Mouse (Mus musculus) bone marrow macrophage, adult 2 months (primary cell): ENCODE measurements around the gene Prdm11. TPM values are rescaled to one million over a fixed set of nuclear protein-coding genes. Genes with fewer than 3 reads are reported as not detected.

Source experiments
- H3K27ac ChIP-seq: 2 replicates; pipeline ENCODE4 v1.5.1; 2012; ENCODE audit warnings: low read depth, low read length; ENCODE audit not compliant: insufficient read depth
- H3K4me1 ChIP-seq: 2 replicates; pipeline ENCODE4 v1.6.1; 2012; ENCODE audit warnings: low read length; ENCODE audit not compliant: control insufficient read depth, insufficient read depth
- H3K4me3 ChIP-seq: 2 replicates; pipeline ENCODE4 v1.5.1; 2012; ENCODE audit warnings: mild to moderate bottlenecking, low read length, moderate library complexity; ENCODE audit not compliant: insufficient read depth
- CTCF ChIP-seq: IDR thresholded peaks from 2 replicates; pipeline ENCODE4 v1.5.1; 2012; ENCODE audit warnings: low read depth, mild to moderate bottlenecking, low read length, moderate library complexity
- POLR2A ChIP-seq: IDR thresholded peaks from 2 replicates; pipeline ENCODE4 v1.6.1; 2012; ENCODE audit warnings: mild to moderate bottlenecking, low read depth, low read length, borderline replicate concordance
- polyA plus RNA-seq: library from polyadenylated mRNA; stranded (reverse); fragments of >200 nt; gene quantifications from 2 replicates; pipeline ENCODE4 v1.2.4, GENCODE M21; 2012; ENCODE audit not compliant: missing spikeins, insufficient read depth, insufficient read length

Gene Prdm11
- polyA plus RNA-seq: 2.1 and 2.9 TPM in 2 replicates

- TF ChIP-seq CTCF (no peak), POLR2A (no peak)
- no peaks in the 10 kb centered on the region for H3K4me1 ChIP-seq
- no peak within 1 kb of the TSS for H3K27ac ChIP-seq
- peak within 1 kb of the TSS; percentile 56 for H3K4me3 ChIP-seq
Measured at GRCm38 (mm10) chr2:93045818-93046508, at the start of gene Prdm11. Prdm11 (minus strand) TSS chr2:93046167.

DNA sequence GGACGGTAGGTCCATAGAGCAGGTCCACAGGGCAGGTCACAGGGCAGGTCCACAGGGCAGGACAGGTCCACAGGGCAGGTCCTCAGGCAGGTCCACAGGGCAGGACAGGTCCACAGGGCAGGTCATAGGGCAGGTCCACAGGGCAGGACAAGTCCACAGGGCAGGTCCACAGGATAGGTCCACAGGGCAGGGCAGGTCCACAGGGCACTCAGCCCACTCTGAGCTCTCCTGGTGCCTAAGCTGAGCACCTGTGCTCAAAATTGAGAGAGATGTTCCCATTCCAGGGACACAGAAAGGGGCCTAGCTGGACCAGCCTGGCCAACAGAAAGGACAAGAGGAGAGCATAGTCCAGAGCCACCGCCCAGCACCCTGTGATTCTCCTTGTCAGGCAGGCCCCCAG, 46.4 kb upstream of the Prdm11 start:
- Histone ChIP-seq H3K4me3 (no peak overlapping the region), H3K27ac (no peak overlapping the region), H3K4me1 (no peaks in the 10 kb centered on the region)
- TF ChIP-seq POLR2A (no peak), CTCF (no peak)

- no peaks in the 10 kb centered on the region for H3K4me1 ChIP-seq
- no peak overlapping the region for H3K27ac ChIP-seq
- no peak overlapping the region for H3K4me3 ChIP-seq
- TF ChIP-seq CTCF: no peak
- no peak for TF ChIP-seq POLR2A
Measured at GRCm38 (mm10) chr2:93091679-93092078, 45.7 kb upstream of the Prdm11 start.

GRCm38 (mm10) chr2:93089379-93090089, 43.6 kb upstream of the Prdm11 start:
- Histone ChIP-seq H3K4me3 (no peak overlapping the region), H3K4me1 (no peaks in the 10 kb centered on the region), H3K27ac (no peak overlapping the region)
- TF ChIP-seq POLR2A: no peak
- no peak for TF ChIP-seq CTCF

- TF ChIP-seq POLR2A (no peak), CTCF (no peak)
- Histone ChIP-seq H3K27ac (no peak overlapping the region), H3K4me3 (no peak overlapping the region), H3K4me1 (no peaks in the 10 kb centered on the region)
Measured at GRCm38 (mm10) chr2:93088006-93088405, 42.0 kb upstream of the Prdm11 start.

DNA sequence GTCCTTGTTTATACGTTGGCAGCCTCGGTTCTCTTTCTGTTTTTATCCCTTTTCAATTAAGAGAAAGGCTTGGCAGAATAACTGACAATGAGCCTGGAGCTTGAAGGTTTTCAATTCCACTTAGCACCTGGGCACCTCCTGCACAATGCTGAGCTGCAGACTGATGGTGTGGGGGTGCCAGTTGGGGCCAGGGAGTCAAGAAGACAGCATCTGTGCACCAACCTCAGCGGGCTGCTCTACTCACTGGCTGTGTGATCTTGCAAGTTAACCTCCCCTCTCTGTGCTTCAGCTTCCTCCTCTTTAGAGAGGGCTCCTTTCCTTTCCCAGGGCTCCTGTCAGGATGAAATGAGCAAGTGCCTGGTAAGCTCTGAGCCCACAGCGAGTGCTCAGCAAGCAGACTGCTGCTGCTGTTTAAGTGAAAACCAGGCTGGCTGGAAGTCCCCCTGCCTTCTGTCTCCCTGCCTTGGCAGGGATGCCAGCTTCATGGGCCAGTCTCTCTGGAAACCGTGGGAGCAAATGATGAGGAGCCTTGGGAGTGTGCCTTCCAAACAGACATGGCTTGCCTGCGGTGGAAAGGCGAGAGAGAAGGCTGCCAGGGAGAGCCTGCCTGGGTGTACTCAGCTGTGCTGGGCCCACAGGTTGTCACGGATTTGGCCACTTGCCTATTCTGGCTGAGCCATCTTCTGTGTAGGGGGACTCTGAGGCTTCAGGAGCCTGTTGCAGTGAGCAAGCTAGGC, 39.5 kb upstream of the Prdm11 start:
- TF ChIP-seq POLR2A (no peak), CTCF (no peak)
- Histone ChIP-seq H3K4me3 (no peak overlapping the region), H3K4me1 (no peaks in the 10 kb centered on the region), H3K27ac (no peak overlapping the region)

DNA sequence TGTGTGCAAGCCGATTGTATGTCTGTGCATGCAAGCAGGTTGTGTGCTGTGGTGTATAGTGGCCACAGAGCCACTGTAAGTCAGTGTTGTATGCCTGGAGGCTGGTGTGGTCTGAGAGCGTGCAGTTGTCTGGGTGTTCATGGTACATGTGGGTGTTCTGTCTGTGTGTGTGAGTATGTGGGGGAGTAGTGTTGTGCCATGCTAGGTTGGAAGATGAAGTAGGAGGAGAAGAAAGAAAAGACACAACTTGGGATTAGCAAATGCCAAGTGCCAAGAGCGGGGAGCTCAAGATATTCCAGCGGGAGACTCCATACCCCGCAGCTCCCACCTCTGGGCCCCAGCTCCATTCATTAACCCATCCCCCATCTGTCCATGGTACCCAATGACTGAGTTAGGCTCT, 38.5 kb upstream of the Prdm11 start:
- Histone ChIP-seq H3K4me3 (no peak overlapping the region), H3K27ac (no peak overlapping the region), H3K4me1 (no peaks in the 10 kb centered on the region)
- TF ChIP-seq CTCF: no peak
- TF ChIP-seq POLR2A: no peak

GRCm38 (mm10) chr2:93083317-93083716, 37.4 kb upstream of the Prdm11 start:
- no peak overlapping the region for H3K27ac ChIP-seq
- TF ChIP-seq POLR2A (no peak), CTCF (no peak)
- no peaks in the 10 kb centered on the region for H3K4me1 ChIP-seq
- no peak overlapping the region for H3K4me3 ChIP-seq

DNA sequence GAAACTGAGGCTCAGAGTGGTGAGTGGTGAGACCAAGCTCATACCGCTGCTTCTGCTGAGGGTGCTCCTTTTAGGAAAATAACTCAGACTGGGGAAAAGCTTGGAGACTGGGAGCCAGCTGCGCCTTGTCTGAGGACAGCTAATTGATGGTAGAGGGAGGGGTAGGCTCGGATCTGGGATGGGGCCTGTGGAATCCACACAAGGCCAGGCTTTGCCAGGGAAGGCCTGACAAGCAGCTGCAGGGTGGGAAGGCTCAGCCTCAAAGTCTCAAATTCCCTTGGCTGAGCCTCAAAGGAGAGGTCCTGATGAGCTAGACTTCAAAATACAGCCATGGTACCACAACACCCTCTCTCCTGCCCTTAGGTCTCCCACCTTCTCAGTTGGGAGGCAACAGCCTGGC, 36.9 kb upstream of the Prdm11 start:
- TF ChIP-seq CTCF: no peak
- TF ChIP-seq POLR2A: no peak
- Histone ChIP-seq H3K4me3 (no peak overlapping the region), H3K4me1 (no peaks in the 10 kb centered on the region), H3K27ac (no peak overlapping the region)
